Mouse (Mus musculus) heart, adult 2 months (tissue): ENCODE results near the gene Rdh16f2.
"Not testable (repeated sequence)": the region's sequence is repeated elsewhere in the genome, so short reads cannot be mapped to it uniquely, and the experiment has no call there.

ENCODE experiments used
- CTCF ChIP-seq: fragments of 200-600 bp; IDR thresholded peaks from 2 replicates; pipeline ENCODE4 v1.8.1; 2022; ENCODE audit warnings: antibody characterized with exemption, mild to moderate bottlenecking, moderate library complexity
- POLR2A ChIP-seq: fragments of 200-500 bp; IDR thresholded peaks from 2 replicates; pipeline ENCODE4 v1.6.1; 2011; ENCODE audit warnings: mild to moderate bottlenecking, low read depth, low read length, control low read depth; ENCODE audit not compliant: insufficient read depth

DNA sequence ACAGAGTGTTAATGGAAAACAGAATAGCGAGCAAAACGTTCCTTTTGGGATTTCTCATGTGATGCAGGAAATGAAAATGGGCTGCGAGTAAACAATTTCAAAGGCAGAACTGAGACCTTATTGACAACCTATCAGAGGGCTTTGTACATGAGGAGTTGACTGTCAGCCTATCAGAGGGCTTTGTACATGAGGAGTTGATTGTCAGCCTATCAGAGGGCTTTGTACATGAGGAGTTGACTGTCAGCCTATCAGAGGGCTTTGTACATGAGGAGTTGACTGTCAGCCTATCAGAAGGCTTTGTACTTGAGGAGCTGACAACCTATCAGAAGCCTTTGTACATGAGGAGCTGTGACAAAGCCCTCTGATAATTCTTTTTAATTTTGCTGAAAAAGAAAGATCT lies 50.9 kb downstream of the Rdh16f2 start:
- not testable (repeated sequence) for TF ChIP-seq CTCF, POLR2A
